Mouse (Mus musculus) lung, postnatal 25 days (tissue): ENCODE data around the gene Snn.

ENCODE experiments used
- DNase-seq: peaks from one replicate; pipeline ENCODE4 v3.0.0; 2022; ENCODE audit warnings: low spot score

The Snn gene

GRCm38 (mm10) chr16:11047130-11047529 lies 13.6 kb upstream of the Snn start:
- no peak for DNase-seq

- DNase-seq = no peak
Observed at GRCm38 (mm10) chr16:11050226-11050625, 10.5 kb upstream of the Snn start.

GRCm38 (mm10) chr16:11051134-11051533 lies 9.6 kb upstream of the Snn start:
- no peak for DNase-seq

- no peak for DNase-seq
Observed at GRCm38 (mm10) chr16:11054409-11054808, 6.3 kb upstream of the Snn start.

GRCm38 (mm10) chr16:11054871-11055270 lies 5.9 kb upstream of the Snn start:
- no peak for DNase-seq

GRCm38 (mm10) chr16:11055916-11056315 lies 4.8 kb upstream of the Snn start:
- no peak for DNase-seq

GRCm38 (mm10) chr16:11062794-11063721 lies 2.3 kb downstream of the Snn start:
- peak; percentile 77 for DNase-seq

GRCm38 (mm10) chr16:11064341-11064740 lies 3.6 kb downstream of the Snn start:
- DNase-seq = no peak

- DNase-seq = no peak
Observed at GRCm38 (mm10) chr16:11064742-11065141, 4.0 kb downstream of the Snn start.

- no peak for DNase-seq
Observed at GRCm38 (mm10) chr16:11065431-11065830, 4.7 kb downstream of the Snn start.

GRCm38 (mm10) chr16:11066029-11066832 lies 5.5 kb downstream of the Snn start, which contains the start of gene Litaf:
Gene Litaf, minus strand, starts transcription at chr16:11066157.
- peak; percentile 98 for DNase-seq

GRCm38 (mm10) chr16:11066833-11067191 lies 6.1 kb downstream of the Snn start:
- DNase-seq = no peak

GRCm38 (mm10) chr16:11068666-11069065 lies 7.9 kb downstream of the Snn start:
- DNase-seq = no peak

GRCm38 (mm10) chr16:11069271-11069670 lies 8.5 kb downstream of the Snn start:
- no peak for DNase-seq

- DNase-seq = peak; percentile 50
Observed at GRCm38 (mm10) chr16:11069710-11070420, 9.1 kb downstream of the Snn start.

- DNase-seq = no peak
Observed at GRCm38 (mm10) chr16:11071176-11071575, 10.4 kb downstream of the Snn start.

GRCm38 (mm10) chr16:11071887-11072286 lies 11.1 kb downstream of the Snn start:
- no peak for DNase-seq

- DNase-seq = no peak
Observed at GRCm38 (mm10) chr16:11072454-11072853, 11.7 kb downstream of the Snn start.

- no peak for DNase-seq
Observed at GRCm38 (mm10) chr16:11073060-11073459, 12.3 kb downstream of the Snn start.

GRCm38 (mm10) chr16:11077601-11078201 lies 17.0 kb downstream of the Snn start:
- DNase-seq = peak; percentile 49

GRCm38 (mm10) chr16:11078216-11078869 lies 17.6 kb downstream of the Snn start:
- DNase-seq = no peak
